Mouse (Mus musculus) CH12.LX (cell line): ENCODE measurements around the gene Coro2b. TPM values are rescaled to one million over a fixed set of nuclear protein-coding genes. Genes with fewer than 3 reads are reported as not detected.

Experiments used
- DNase-seq: peaks from one replicate; pipeline ENCODE4 v3.0.0-alpha.2; 2013; ENCODE audit errors: extremely low read depth
- H3K27ac ChIP-seq: 2 replicates; pipeline ENCODE4 v1.5.1; 2012; ENCODE audit warnings: low read depth, mild to moderate bottlenecking, control low read depth, moderate library complexity; ENCODE audit not compliant: insufficient read depth
- H3K27me3 ChIP-seq: replicated peaks from 2 replicates; pipeline ENCODE3; 2012; ENCODE audit warnings: inconsistent platforms
- H3K36me3 ChIP-seq, 2 experiments: replicated peaks in 1 of 2; 2 replicates each; pipeline versions ENCODE3 to v1.6.1; 2012; ENCODE audit warnings: inconsistent platforms in 1 of 2, low read length in 1 of 2, mild to moderate bottlenecking in 1 of 2, mixed read lengths in 1 of 2, moderate library complexity in 1 of 2; ENCODE audit not compliant: control insufficient read depth in 1 of 2, insufficient read depth in 1 of 2
- H3K4me1 ChIP-seq, 2 experiments: 2 replicates each; pipeline ENCODE4 v1.6.1; 2012; ENCODE audit warnings: inconsistent platforms in 1 of 2, moderate library complexity in 1 of 2; ENCODE audit not compliant: insufficient read depth in 2 of 2, control insufficient read depth in 1 of 2
- H3K4me2 ChIP-seq: 2 replicates; pipeline ENCODE4 v1.6.1; 2012; ENCODE audit warnings: low read depth, mild to moderate bottlenecking, control low read depth; ENCODE audit not compliant: poor library complexity, insufficient read depth, severe bottlenecking
- H3K4me3 ChIP-seq, 3 experiments: fragments of 150-350 bp in 1 of 3; sonication (generic) in 1 of 3; replicated peaks in 1 of 3; 2 replicates each; pipeline versions ENCODE3 to v1.5.1; 2011 to 2012; ENCODE audit warnings: low read depth in 2 of 3, low read length in 2 of 3, mild to moderate bottlenecking in 2 of 3, moderate library complexity in 2 of 3, control low read depth in 1 of 3, improper control_type of control experiment in 1 of 3, inconsistent platforms in 1 of 3, mixed read lengths in 1 of 3; ENCODE audit not compliant: poor library complexity in 1 of 3
- H3K79me2 ChIP-seq: replicated peaks from 2 replicates; pipeline ENCODE4 v1.6.1; 2012; ENCODE audit warnings: mild to moderate bottlenecking, moderate library complexity; ENCODE audit not compliant: control insufficient read depth, poor library complexity, insufficient read depth, severe bottlenecking; ENCODE audit errors: extremely low read depth
- H3K9ac ChIP-seq: 2 replicates; pipeline ENCODE4 v1.6.1; 2012; ENCODE audit warnings: low read depth, mild to moderate bottlenecking, control low read depth, moderate library complexity; ENCODE audit not compliant: insufficient read depth
- H3K9me3 ChIP-seq: replicated peaks from 2 replicates; pipeline ENCODE3; 2012; ENCODE audit warnings: low read length, inconsistent platforms, mixed read lengths
- CHD1 ChIP-seq: IDR thresholded peaks from 2 replicates; pipeline ENCODE4 v1.6.1; 2012; ENCODE audit warnings: low read depth, low read length, improper control_type of control experiment, inconsistent platforms
- CHD2 ChIP-seq: IDR thresholded peaks from 2 replicates; pipeline ENCODE4 v1.6.1; 2011; ENCODE audit warnings: low read length, improper control_type of control experiment
- CTCF ChIP-seq, 2 experiments: IDR thresholded peaks in 1 of 2; conservative IDR thresholded peaks in 1 of 2; 2 replicates each; pipeline ENCODE4 v1.5.1; 2011 to 2012; ENCODE audit warnings: low read depth in 2 of 2, low read length in 2 of 2, improper control_type of control experiment in 1 of 2, inconsistent platforms in 1 of 2, mild to moderate bottlenecking in 1 of 2, moderate library complexity in 1 of 2
- EP300 ChIP-seq: IDR thresholded peaks from 2 replicates; pipeline ENCODE4 v1.6.1; 2011; ENCODE audit warnings: low read length, improper control_type of control experiment
- GABPA ChIP-seq: IDR thresholded peaks from 2 replicates; pipeline ENCODE4 v1.6.1; 2012; ENCODE audit warnings: low read depth, low read length, improper control_type of control experiment, inconsistent platforms; ENCODE audit not compliant: insufficient replicate concordance
- IRF4 ChIP-seq: IDR thresholded peaks from 2 replicates; pipeline ENCODE4 v1.6.1; 2014; ENCODE audit warnings: low read depth, mild to moderate bottlenecking, inconsistent platforms, low read length, improper control_type of control experiment
- JUN ChIP-seq: IDR thresholded peaks from 2 replicates; pipeline ENCODE4 v1.6.1; 2011; ENCODE audit warnings: low read depth, mild to moderate bottlenecking, low read length, improper control_type of control experiment, moderate library complexity; ENCODE audit not compliant: insufficient read depth
- KAT2A ChIP-seq: IDR thresholded peaks from 2 replicates; pipeline ENCODE4 v1.6.1; 2012; ENCODE audit warnings: low read length, improper control_type of control experiment, inconsistent platforms; ENCODE audit not compliant: insufficient replicate concordance
- MAZ ChIP-seq: IDR thresholded peaks from 2 replicates; pipeline ENCODE4 v1.6.1; 2012; ENCODE audit warnings: low read depth, mild to moderate bottlenecking, inconsistent platforms, low read length, improper control_type of control experiment, moderate library complexity
- MXI1 ChIP-seq: IDR thresholded peaks from 2 replicates; pipeline ENCODE4 v1.6.1; 2011; ENCODE audit warnings: mild to moderate bottlenecking, low read depth, low read length, improper control_type of control experiment
- NELFE ChIP-seq: IDR thresholded peaks from 2 replicates; pipeline ENCODE4 v1.6.1; 2011; ENCODE audit warnings: low read depth, low read length, improper control_type of control experiment
- NRF1 ChIP-seq: IDR thresholded peaks from 2 replicates; pipeline ENCODE4 v1.6.1; 2014; ENCODE audit warnings: low read depth, mild to moderate bottlenecking, inconsistent platforms, low read length, improper control_type of control experiment, moderate library complexity
- PAX5 ChIP-seq: IDR thresholded peaks from 2 replicates; pipeline ENCODE4 v1.6.1; 2012; ENCODE audit warnings: low read length, inconsistent platforms, mixed read lengths
- POLR2AphosphoS2 ChIP-seq: IDR thresholded peaks from 2 replicates; pipeline ENCODE4 v1.6.1; 2011; ENCODE audit warnings: low read depth, low read length, improper control_type of control experiment
- RAD21 ChIP-seq: IDR thresholded peaks from 2 replicates; pipeline ENCODE4 v1.6.1; 2011; ENCODE audit warnings: low read depth, mild to moderate bottlenecking, low read length, improper control_type of control experiment, moderate library complexity
- SIN3A ChIP-seq: IDR thresholded peaks from 2 replicates; pipeline ENCODE4 v1.6.1; 2012; ENCODE audit warnings: low read length, improper control_type of control experiment, inconsistent platforms
- SMC3 ChIP-seq: IDR thresholded peaks from 2 replicates; pipeline ENCODE4 v1.6.1; 2011; ENCODE audit warnings: low read depth, low read length, improper control_type of control experiment
- ZKSCAN1 ChIP-seq: IDR thresholded peaks from 2 replicates; pipeline ENCODE4 v1.6.1; 2012; ENCODE audit warnings: low read depth, inconsistent platforms, low read length, improper control_type of control experiment, borderline replicate concordance
- ZMIZ1 ChIP-seq: IDR thresholded peaks from 2 replicates; pipeline ENCODE4 v1.6.1; 2012; ENCODE audit warnings: low read depth, mild to moderate bottlenecking, inconsistent platforms, low read length, improper control_type of control experiment
- dilution Hi-C: fragments of 300-500 bp; cut with MboI; formaldehyde crosslinking; loops from 2 replicates; pipeline ENCODE4 v1.14.3; 2020; ENCODE audit warnings: low sequenced_read_pairs; ENCODE audit not compliant: extremely low pct_unique_long_range_greater_than_20kb, extremely low pct_ligation_motif_present
- in situ Hi-C: fragments of 300-500 bp; cut with MboI; formaldehyde crosslinking; loops from 3 replicates; pipeline ENCODE4 v1.14.3; 2019; ENCODE audit warnings: low sequenced_read_pairs, low pct_ligation_motif_present, low pct_unique_long_range_greater_than_20kb, mixed read lengths
- polyA plus RNA-seq: library from polyadenylated mRNA; unstranded; fragments of >175 nt; gene quantifications from 2 replicates; pipeline ENCODE4 v1.2.1, GENCODE M21; 2012; ENCODE audit warnings: low read depth; ENCODE audit not compliant: insufficient read length
- total RNA-seq, 2 experiments: library from RNA; depleted of rRNA; stranded (reverse); fragments of 300-350 nt in 1 of 2; fragments of >200 nt in 1 of 2; gene quantifications; 2 replicates each; pipeline ENCODE4 v1.2.3; 2012 to 2014

The Coro2b gene
- total and polyA plus RNA-seq, 3 experiments: 0.77 to 3.2 (median 0.85) TPM

DNA sequence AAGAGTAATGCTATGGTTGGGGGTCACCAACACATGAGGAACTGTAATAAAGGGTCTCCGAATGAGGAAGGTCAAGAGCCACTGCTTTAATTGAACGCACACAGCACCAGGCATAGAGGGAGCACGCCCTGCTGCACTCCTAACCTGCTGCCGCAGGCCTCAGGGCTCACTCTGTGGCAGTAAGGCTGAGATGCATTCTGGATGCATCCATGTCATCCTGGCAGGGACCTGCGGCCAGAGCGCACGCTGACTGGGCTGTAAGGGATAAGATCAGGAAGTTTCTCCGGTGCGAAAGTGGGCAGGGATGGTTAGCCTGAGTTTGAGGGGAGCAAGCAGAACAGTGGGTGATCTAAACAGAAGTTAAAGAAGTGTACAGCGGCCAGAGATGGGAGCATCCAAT is 17.5 kb downstream of the Coro2b start:
- H3K9me3 ChIP-seq: no peaks in the 10 kb centered on the region
- dilution Hi-C loops: no loop called here
- no peak overlapping the region for H3K4me3 ChIP-seq
- peaks cover 3 to 32% of the 10 kb centered on the region in 2 experiments; a peak in 3 of 4 replicates for H3K4me1 ChIP-seq
- no peak overlapping the region for H3K9ac ChIP-seq
- no peak for TF ChIP-seq SIN3A
- no peak for TF ChIP-seq NRF1
- no peak for TF ChIP-seq SMC3
- no peak for TF ChIP-seq MXI1
- no peak for TF ChIP-seq CHD2
- TF ChIP-seq CTCF (conservative IDR thresholded peaks at IDR 0.05 in 1 of 2, IDR thresholded peaks at IDR 0.05 in 1 of 2; ENCODE audit: low read depth in 2 of 2, low read length in 2 of 2): no peak
- no peak for TF ChIP-seq ZMIZ1
- no peak for TF ChIP-seq ZKSCAN1
- TF ChIP-seq PAX5: no peak
- no peak for TF ChIP-seq IRF4
- TF ChIP-seq KAT2A: no peak
- no peak for TF ChIP-seq NELFE
- no peak for TF ChIP-seq RAD21
- no peak for TF ChIP-seq MAZ
- TF ChIP-seq POLR2AphosphoS2: no peak
- TF ChIP-seq EP300: no peak
- no peak for TF ChIP-seq GABPA
- TF ChIP-seq CHD1: no peak
- TF ChIP-seq JUN: no peak
- no peak overlapping the region for H3K4me2 ChIP-seq
- H3K36me3 ChIP-seq: no peaks in the 10 kb centered on the region
- H3K79me2 ChIP-seq: no peaks in the 10 kb centered on the region
- H3K27me3 ChIP-seq: peaks cover 3% of the 10 kb centered on the region
- in situ Hi-C loops: no loop called here
- DNase-seq: no peak
- H3K27ac ChIP-seq: no peak overlapping the region

- Histone ChIP-seq H3K27me3 (peaks cover 3% of the 10 kb centered on the region), H3K79me2 (no peaks in the 10 kb centered on the region), H3K4me3 (no peak overlapping the region), H3K4me2 (no peak overlapping the region), H3K27ac (no peak overlapping the region)
- no peak for TF ChIP-seq MAZ
- TF ChIP-seq, all 38 proteins: peak for 0
- in situ Hi-C loops: no loop called here
- no peak for DNase-seq
- dilution Hi-C loops: no loop called here
- no peak overlapping the region for H3K9ac ChIP-seq
- no peaks in the 10 kb centered on the region for H3K9me3 ChIP-seq
- no peaks in the 10 kb centered on the region for H3K36me3 ChIP-seq
- peaks cover 3 to 32% of the 10 kb centered on the region in 2 experiments; a peak in 3 of 4 replicates for H3K4me1 ChIP-seq
Measured at GRCm38 (mm10) chr9:62518572-62518971, 18.3 kb downstream of the Coro2b start.
